Mouse (Mus musculus) brown adipose tissue, adult 24 weeks (tissue): ENCODE measurements around the gene Slc46a1. TPM values are rescaled to one million over a fixed set of nuclear protein-coding genes. Genes with fewer than 3 reads are reported as not detected.

Source experiments
- H3K27ac ChIP-seq: fragments of 200-500 bp; replicated peaks from 2 replicates; pipeline ENCODE4 v1.5.1; 2012; ENCODE audit warnings: low read depth, mild to moderate bottlenecking, low read length
- H3K4me1 ChIP-seq: fragments of 200-500 bp; 2 replicates; pipeline ENCODE4 v1.6.1; 2012; ENCODE audit warnings: low read length, mixed read lengths; ENCODE audit not compliant: control insufficient read depth, insufficient read depth, insufficient read length
- H3K4me3 ChIP-seq: fragments of 200-500 bp; 2 replicates; pipeline ENCODE4 v1.5.1; 2012; ENCODE audit warnings: low read depth, mild to moderate bottlenecking, low read length, moderate library complexity; ENCODE audit not compliant: insufficient read depth
- polyA plus RNA-seq: library from polyadenylated mRNA; stranded (reverse); fragments of >200 nt; gene quantifications from 2 replicates; pipeline ENCODE4 v1.2.4, GENCODE M21; 2012; ENCODE audit not compliant: missing spikeins, insufficient read depth, insufficient read length

Gene Slc46a1
- polyA plus RNA-seq, 1 experiment = 9.2 TPM

DNA sequence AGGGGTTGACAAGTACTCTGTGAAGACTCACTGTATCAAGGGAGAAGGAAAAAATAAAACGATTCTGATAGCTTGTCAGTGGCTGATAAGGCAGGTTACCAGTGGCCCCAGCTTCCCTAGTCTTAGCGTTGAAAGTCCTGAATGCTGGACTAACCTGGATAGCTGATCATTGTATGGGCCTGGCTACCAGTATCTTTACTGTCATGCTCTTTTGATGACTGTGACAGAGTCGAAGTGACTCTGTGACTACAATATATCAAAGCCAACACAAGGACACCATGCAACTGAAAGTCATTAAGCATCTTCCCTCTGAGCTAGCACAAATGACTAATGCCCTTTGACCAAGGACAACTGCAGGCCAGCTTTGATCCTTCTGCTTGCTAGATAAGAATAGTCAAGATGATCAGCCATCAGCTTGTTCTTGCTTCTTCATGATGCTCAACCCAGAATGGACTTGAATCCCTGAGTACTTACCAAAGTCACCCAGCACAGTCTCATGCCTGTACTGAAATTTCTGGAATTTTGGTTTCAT is 27.0 kb upstream of the Slc46a1 start:
- H3K4me3 ChIP-seq = no peak overlapping the region
- no peak overlapping the region for H3K27ac ChIP-seq
- peaks cover 5% of the 10 kb centered on the region for H3K4me1 ChIP-seq

DNA sequence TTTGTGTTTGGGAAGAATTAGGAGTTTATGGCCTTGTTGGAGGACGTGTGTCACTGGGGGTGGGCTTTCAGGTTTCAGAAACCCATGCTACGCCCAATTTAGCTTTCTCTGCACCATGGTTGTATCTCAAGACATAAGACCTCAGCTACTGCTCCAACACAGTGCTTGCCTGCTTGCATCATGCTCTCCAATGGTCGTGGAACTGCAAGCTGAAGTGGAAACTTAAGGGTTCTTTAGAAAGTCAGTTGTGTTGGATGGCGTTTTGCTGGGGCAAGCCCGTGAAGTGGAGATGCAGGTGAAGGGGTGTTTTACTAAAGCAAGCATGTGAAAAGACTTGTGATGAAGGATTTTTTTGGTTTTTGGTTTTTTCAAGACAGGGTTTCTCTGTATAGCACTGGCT is 22.4 kb upstream of the Slc46a1 start:
- Histone ChIP-seq H3K4me1 (no peaks in the 10 kb centered on the region), H3K27ac (no peak overlapping the region), H3K4me3 (no peak overlapping the region)

DNA sequence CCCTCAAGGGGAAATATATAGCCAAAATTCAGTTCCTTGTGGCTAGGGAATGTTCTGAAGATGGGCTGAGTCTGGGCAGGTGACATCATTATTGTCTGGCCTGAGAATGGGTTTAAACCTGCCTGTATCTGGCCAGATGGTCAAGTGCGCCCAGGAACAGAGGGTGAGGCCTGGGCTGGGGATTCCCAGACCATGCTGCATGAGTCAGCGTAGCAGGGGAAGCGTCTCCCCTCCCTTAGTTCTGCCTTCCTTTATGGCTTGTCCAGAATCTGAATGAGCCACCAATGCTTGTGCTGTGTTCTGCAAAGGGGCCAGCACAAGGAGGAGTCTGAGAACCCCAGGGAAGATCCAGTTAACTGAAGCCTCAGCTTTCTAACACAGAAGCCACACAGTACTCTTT is 18.3 kb upstream of the Slc46a1 start:
- H3K27ac ChIP-seq = no peak overlapping the region
- no peaks in the 10 kb centered on the region for H3K4me1 ChIP-seq
- no peak overlapping the region for H3K4me3 ChIP-seq

DNA sequence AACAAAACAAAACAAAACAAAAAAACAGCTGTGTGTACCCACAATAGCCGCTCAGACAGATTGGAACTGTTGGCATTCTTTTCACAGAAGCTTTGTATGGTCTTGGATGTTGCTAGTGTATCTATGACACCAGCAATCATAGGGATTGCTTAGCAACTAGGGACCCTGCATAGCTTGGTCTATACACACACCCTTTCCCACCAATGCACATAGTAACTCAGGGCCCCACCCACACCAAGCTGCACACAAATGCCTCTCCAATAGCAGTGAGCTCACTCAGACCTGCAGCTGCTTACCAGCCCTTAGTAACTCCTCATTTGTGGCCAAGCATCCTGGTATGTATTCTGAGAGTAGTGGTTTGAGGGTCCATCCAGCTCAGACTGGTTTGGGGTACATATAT is 17.3 kb upstream of the Slc46a1 start:
- H3K27ac ChIP-seq = no peak overlapping the region
- H3K4me3 ChIP-seq = no peak overlapping the region
- no peaks in the 10 kb centered on the region for H3K4me1 ChIP-seq

DNA sequence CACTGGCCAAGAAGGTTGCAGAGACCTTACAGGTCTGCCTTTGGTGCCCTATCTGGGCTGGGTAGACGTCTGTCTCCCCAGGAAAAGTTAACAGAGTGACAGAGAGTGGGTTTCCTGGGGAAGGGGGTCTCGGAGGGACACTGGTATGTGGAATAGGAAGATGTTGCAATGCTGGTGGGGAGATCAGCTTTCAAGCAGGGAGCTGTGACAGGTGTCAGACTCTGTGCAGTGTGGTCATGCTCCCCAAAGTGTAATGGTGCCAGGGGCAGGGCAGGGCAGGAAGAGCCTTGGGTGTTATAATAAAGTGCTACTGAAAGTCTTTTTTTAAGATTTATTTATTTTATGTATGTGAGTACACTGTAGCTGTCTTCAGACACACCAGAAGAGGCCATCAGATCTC is 15.2 kb upstream of the Slc46a1 start:
- Histone ChIP-seq H3K4me1 (no peaks in the 10 kb centered on the region), H3K4me3 (no peak overlapping the region), H3K27ac (no peak overlapping the region)

DNA sequence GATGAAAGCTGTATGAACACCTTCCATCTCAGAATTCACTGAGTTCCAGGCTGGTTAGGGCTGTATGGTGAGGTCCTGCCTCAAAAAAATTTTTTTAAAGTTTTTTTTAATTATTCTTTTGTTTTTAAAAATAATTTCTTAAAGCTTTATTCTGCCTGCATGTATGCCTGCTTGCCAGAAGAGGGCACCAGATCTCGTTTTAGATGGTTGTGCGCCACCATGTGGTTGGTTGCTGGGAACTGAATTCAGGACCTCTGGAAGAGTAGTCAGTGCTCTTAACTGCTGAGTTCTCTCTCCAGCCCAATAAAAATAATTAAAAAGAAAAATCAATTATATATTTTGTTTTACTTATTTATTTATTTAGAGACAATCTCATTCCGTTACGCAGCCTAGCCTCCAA is 11.8 kb upstream of the Slc46a1 start:
- no peaks in the 10 kb centered on the region for H3K4me1 ChIP-seq
- no peak overlapping the region for H3K27ac ChIP-seq
- H3K4me3 ChIP-seq = no peak overlapping the region

DNA sequence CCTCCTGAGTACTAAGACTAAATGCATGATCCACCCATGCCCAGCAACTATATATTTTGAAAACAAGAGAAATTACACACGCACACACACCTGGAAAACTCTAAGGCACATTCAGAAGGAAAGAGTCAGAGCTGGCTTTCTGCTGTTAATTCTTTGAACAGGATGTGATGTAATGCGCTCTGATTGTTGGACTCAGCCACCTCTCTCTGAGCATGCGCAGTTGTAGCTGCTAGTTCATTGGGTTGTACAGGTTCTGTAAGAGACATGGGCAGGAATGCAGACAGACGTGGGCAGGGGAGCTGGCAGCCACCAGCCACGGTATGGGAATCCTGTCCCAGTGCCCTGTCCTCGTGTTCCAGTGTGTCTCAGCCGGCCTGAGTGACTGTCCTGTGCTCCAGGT is 11.2 kb upstream of the Slc46a1 start:
- Histone ChIP-seq H3K4me3 (no peak overlapping the region), H3K27ac (no peak overlapping the region), H3K4me1 (no peaks in the 10 kb centered on the region)

DNA sequence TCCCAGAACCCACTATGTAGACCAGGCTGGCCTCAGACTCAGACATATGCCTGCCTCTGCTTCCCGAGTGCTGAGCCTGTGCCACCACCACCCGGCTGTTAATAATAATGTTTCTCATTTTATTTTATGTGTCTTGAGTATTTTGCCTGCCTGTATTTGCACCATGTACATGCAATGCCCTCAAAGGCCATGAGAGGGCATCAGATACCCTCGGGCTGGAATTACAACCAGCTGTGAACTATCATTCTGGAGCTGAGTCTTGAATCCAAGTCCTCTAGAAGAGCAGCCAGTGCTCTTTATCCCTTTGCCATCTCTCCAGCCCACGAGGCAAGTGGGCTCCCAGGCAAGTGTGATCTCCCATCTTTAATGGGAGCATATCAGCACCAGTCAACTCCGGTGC is 10.2 kb upstream of the Slc46a1 start:
- Histone ChIP-seq H3K4me3 (no peak overlapping the region), H3K27ac (no peak overlapping the region), H3K4me1 (no peaks in the 10 kb centered on the region)

DNA sequence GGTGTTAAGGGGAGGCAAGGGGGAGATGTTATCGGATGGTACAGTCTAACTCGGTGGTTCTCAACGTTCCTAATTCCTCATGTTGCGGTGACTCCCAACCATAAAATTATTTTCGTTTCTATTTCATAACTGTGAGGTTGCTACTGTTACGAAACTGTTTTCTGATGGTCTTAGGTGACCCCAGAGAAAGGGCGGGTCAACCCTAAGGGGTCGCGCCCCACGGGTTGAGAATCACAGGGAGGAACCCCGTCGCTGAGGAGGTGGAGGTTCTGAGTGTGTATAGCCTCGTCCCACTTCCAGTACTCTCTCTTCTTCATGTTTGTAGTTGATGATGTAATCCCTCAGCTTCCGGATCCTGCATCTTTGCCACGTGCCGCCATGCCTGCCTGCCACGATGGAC is 6.8 kb upstream of the Slc46a1 start:
- no peak overlapping the region for H3K4me3 ChIP-seq
- no peaks in the 10 kb centered on the region for H3K4me1 ChIP-seq
- no peak overlapping the region for H3K27ac ChIP-seq

DNA sequence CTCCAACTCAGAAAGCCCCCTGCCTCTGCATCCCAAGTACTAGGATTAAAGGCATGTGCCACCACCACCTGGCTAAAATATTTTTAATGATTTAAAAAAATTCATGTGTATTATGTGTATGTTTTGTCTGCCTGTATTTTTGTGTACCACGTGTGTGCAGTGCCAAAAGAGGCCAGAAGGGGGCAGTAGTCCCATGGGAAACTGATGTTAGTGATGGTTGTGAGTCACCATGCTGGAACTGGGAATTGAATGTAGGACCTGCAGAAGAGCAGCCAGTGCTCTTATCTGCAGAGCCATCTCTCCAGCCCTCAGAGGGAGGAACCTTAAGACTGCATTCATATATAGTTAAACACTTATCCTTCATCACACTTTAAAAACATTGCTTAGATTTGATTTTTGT is 3.6 kb upstream of the Slc46a1 start:
- no peak overlapping the region for H3K27ac ChIP-seq
- H3K4me1 ChIP-seq = peaks cover 3% of the 10 kb centered on the region
- H3K4me3 ChIP-seq = no peak overlapping the region

DNA sequence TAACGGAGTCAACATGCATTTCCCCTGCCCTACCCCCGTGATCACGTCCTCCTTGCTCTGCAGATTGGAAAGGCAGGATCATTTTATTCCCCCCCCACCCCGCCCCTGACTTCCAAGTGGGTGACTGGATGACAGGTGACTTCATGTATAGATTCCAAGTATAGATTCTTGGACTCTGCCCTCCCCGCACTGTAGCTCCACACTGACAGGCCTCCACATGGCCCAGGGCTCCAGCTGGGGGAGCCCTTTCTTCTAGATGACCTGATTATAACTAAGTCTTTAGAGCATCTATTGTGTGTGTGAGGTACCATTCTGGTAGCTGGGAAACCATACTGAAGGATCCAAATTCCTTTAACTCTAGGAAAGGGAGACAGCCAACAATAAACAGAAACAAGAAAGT is 2.8 kb upstream of the Slc46a1 start:
- Histone ChIP-seq H3K27ac (no peak overlapping the region), H3K4me3 (no peak overlapping the region), H3K4me1 (peaks cover 3% of the 10 kb centered on the region)

DNA sequence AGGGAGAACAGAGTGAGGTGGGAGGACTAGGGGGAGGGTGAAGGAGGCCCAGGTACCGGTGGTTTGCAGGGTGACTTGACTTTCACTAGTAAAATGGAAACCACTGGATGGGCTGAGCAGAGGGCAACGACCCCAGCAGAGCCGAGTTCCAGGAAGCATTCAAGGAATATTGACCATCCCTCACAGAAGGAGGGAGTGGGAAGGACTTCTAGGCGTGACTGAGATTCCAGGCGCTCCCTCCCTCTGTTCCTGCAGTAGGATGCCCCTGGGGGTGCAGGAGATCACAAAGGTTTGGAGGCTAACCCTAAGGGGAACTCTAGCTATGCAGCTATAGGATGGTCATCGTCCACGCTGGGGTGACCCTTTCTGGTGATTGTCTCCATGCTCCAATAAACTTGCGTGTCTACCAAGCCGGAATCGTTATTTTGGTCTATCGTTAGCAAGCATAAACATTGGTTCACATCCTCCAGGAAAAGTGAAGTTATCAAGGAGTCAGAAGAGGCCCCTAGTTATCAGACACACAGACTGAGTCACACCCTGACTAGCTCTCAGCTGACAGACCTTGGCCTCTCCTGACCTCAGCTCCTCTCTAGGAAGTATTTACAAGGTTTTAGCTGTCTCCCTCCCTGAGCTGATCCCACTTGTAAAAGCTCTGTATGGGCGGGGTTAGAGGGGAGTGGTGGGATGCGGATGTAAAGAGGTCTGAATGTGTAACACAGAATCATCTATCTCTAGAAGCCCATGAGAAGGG is 2.0 kb upstream of the Slc46a1 start:
- H3K4me1 ChIP-seq = peaks cover 3% of the 10 kb centered on the region
- H3K27ac ChIP-seq = no peak overlapping the region
- no peak overlapping the region for H3K4me3 ChIP-seq

DNA sequence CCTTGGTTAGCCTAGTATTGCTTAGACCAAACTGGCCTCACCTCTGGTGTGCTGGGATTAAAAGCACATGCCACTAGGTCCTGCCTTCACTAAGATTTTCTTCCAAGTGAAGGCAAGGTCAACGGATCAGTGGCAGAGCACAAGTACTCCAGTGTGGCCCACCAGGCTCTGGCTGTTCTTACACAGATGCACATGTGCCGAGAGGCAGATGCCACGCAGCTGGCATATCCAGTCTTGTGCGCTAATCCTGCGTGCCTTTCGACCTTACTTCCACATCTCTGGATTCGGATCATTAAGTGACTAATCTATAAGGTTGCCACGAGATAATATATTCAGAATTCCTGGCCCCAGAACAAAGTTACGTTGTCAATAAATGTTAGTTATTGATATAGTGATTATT is 381 bp upstream of the Slc46a1 start:
- Histone ChIP-seq H3K4me1 (peaks cover 3% of the 10 kb centered on the region), H3K27ac (no peak overlapping the region; the same call in 1 of the 2 replicates), H3K4me3 (peak overlapping the region; percentile 7; the same call in 1 of the 2 replicates)

DNA sequence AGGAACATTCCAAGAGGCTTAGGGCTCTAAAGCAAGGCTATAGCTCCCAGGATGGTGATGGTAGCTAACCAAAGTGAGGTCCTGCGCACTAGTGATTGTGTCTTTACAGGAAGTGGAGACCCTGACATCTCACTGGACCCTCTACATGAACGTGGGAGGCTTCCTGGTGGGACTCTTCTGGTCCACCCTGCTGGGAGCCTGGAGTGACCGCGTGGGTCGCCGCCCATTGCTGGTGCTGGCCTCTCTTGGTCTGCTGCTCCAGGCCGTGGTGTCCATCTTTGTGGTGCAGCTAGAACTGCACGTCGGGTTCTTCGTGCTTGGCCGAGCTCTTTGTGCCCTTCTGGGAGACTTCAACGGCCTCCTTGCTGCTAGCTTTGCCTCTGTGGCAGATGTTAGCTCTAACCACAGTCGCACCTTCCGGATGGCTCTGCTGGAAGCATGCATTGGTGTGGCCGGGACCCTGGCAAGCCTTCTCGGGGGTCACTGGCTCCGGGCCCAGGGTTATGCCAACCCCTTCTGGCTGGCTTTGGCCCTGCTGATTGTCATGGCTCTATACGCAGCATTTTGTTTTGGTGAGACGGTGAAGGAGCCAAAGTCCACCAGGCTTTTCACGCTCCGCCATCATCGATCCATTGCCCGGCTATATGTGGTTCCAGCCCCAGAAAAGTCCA is 880 bp downstream of the Slc46a1 start:
- H3K27ac ChIP-seq = no peak overlapping the region
- H3K4me1 ChIP-seq = peaks cover 3% of the 10 kb centered on the region
- H3K4me3 ChIP-seq = peak overlapping the region; percentile 79

DNA sequence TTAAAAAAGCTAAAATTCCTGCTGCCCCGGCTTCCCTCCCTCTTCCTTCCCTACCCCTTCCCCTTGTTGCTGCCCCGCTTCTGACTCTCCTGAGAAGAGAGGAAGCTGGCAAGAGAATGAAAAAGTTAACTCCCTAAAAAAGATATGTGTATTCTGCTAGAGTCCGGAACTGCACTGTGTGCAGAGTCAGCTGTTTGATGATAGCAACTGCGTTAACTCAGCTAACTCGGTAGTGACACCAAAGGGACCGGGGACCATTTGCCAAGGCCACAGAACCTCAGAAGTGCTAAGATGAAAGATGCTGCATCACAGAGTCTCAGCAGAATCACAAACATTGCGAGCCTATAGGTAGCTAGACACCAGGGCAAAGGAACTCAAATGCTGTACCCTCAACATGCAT is 2.0 kb downstream of the Slc46a1 start:
- H3K27ac ChIP-seq = no peak overlapping the region
- peaks cover 3% of the 10 kb centered on the region for H3K4me1 ChIP-seq
- H3K4me3 ChIP-seq = no peak overlapping the region

DNA sequence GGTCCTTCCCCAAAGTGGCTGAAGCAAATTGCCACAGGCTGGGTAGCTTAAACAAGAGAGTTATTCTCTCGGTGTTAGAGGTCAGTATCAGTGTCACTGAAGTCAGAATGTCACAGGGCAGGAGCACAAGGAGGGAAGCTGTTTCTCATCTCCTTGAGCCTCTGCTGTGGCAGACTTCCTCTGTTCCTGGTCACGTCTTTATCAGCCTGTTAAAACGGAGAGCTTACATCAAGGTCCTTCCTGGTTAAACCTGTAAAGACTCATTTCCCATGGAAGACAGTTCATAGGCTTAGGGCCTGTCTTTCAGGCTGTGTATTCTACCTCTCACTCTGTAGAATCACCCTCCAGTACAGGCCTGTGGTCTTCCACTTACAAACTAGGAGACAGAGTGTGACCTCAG is 2.4 kb downstream of the Slc46a1 start:
- H3K27ac ChIP-seq = no peak overlapping the region
- no peak overlapping the region for H3K4me3 ChIP-seq

More for the DNA sequence above, 2.4 kb downstream of the Slc46a1 start:
- H3K4me1 ChIP-seq = peaks cover 3% of the 10 kb centered on the region
